Mouse (Mus musculus) hindbrain, embryonic 12.5 days (tissue): ENCODE data around the gene St6galnac3. TPM values are rescaled to one million over a fixed set of nuclear protein-coding genes. Genes with fewer than 3 reads are reported as not detected.

Experiments
- ATAC-seq: fragments of 200-750 bp; cut with Nextera tagmentation; 2 replicates; pipeline ENCODE4 v1.8.0; 2017; ENCODE audit warnings: moderate TSS enrichment; ENCODE audit not compliant: low FRiP score
- H3K27ac ChIP-seq: fragments of 300-500 bp; sonication (generic); 2 replicates; pipeline ENCODE4 v1.5.1; 2016; ENCODE audit warnings: mild to moderate bottlenecking
- H3K27me3 ChIP-seq: fragments of 300-500 bp; sonication (generic); 2 replicates; pipeline ENCODE4 v1.6.1; 2016; ENCODE audit warnings: mild to moderate bottlenecking
- H3K36me3 ChIP-seq: fragments of 300-500 bp; sonication (generic); 2 replicates; pipeline ENCODE4 v1.6.1; 2016; ENCODE audit warnings: mild to moderate bottlenecking
- H3K4me1 ChIP-seq: fragments of 300-500 bp; sonication (generic); 2 replicates; pipeline ENCODE4 v1.6.1; 2016
- H3K4me2 ChIP-seq: fragments of 300-500 bp; sonication (generic); replicated peaks from 2 replicates; pipeline ENCODE4 v1.6.1; 2016; ENCODE audit warnings: mild to moderate bottlenecking
- H3K4me3 ChIP-seq: fragments of 300-500 bp; sonication (generic); 2 replicates; pipeline ENCODE4 v1.5.1; 2016; ENCODE audit warnings: mild to moderate bottlenecking
- H3K9ac ChIP-seq: fragments of 300-500 bp; sonication (generic); 2 replicates; pipeline ENCODE4 v1.6.1; 2016; ENCODE audit warnings: mild to moderate bottlenecking, moderate library complexity
- H3K9me3 ChIP-seq: fragments of 300-500 bp; sonication (generic); replicated peaks from 2 replicates; pipeline ENCODE4 v1.6.1; 2016; ENCODE audit warnings: mild to moderate bottlenecking
- WGBS: fragments of 180-500 bp; shearing (Covaris S2); methylation state at CpG from one replicate; pipeline ENCODE4 v1.1.7; 2016; 5-methylcytosine and 5-hydroxymethylcytosine counted together
- polyA plus RNA-seq: library from polyadenylated mRNA; unstranded; fragments of >200 nt; fragmentation: Nextera tagmentation; extraction: Ambion mirVana; gene quantifications from 2 replicates; pipeline ENCODE4 v1.2.1, GENCODE M21; 2016

St6galnac3 gene
- polyA plus RNA-seq, 1 experiment from 2014 or later = 40.8 TPM

DNA sequence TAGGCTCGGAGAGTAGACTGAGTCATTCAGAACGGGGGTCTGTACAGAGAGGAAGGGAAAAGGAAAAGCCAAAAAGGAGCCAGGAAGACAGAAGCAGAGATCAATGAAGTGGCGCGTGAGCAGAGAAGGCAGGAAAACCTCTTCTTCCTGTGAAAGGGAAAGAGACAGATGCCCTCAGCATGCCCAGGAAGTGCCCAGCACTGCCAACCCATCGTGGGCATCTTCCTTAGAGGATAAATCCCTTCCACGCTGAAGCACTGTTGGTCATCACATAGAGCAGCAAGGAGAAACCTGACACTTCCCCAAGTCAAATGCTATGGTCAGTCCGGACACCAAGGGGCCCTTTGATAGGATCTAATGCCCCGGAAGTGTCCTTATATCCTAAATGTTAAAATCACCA lies 401.5 kb downstream of the St6galnac3 start:
- ATAC-seq = no peak
- WGBS = 86% methylated on average over 8 of the region's 8 CpGs
- no peaks in the 10 kb centered on the region for H3K9me3 ChIP-seq

DNA sequence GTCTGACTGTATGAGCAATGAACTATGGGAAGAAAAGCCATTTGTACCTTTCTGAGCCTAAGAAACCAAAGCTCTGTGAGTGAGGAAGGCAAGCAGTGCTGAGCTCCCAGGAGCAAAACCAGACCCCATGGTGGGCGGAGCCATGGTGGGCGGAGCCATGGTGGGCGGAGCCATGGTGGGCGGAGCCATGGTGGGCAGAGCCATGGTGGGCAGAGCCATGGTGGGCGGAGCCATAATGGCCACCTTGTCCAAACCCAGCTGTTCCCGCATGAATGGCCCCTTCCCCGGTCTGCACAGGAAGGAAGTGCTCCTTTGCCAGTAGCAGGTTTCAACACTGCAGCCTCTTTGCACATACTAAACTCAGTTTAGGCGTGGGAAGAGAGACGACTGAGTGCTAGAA lies 411.4 kb downstream of the St6galnac3 start:
- WGBS = 82% methylated on average over 9 of the region's 9 CpGs
- no peak overlapping the region for H3K27ac ChIP-seq
- H3K4me1 ChIP-seq = no peaks in the 10 kb centered on the region
- H3K9ac ChIP-seq = no peak overlapping the region
- no peaks in the 10 kb centered on the region for H3K27me3 ChIP-seq
- no peak overlapping the region for H3K4me3 ChIP-seq
- no peak for ATAC-seq
- no peaks in the 10 kb centered on the region for H3K9me3 ChIP-seq
- no peak overlapping the region for H3K4me2 ChIP-seq
- no peaks in the 10 kb centered on the region for H3K36me3 ChIP-seq

More for the DNA sequence above, 401.5 kb downstream of the St6galnac3 start:
- Histone ChIP-seq H3K36me3 (no peaks in the 10 kb centered on the region), H3K4me3 (no peak overlapping the region), H3K9ac (no peak overlapping the region), H3K4me1 (0 out of 2 replicates have a peak, but pooled peaks cover 5% of the 10 kb centered on the region), H3K27me3 (no peaks in the 10 kb centered on the region), H3K27ac (no peak overlapping the region), H3K4me2 (no peak overlapping the region)

DNA sequence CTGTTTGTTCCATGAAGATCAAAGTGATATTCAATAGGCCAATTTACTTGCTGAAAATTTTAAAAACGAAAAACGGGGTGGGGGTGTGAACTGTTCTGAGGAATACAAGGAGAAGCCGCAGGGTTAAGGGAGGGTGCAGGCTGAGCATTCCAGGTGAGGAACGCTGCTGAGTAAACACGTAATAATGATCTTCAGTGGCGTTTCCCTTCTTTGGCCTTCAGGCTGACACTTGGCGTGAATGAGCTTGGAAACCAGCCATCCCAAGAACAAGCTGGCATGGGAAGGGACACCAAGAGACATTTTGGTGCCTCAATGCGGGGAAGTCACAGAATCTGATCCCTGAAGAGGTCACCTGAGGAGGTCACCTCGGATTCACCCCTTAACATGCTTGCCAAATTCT lies 411.8 kb downstream of the St6galnac3 start:
- WGBS = 92% methylated on average over 9 of the region's 9 CpGs
- Histone ChIP-seq H3K27me3 (no peaks in the 10 kb centered on the region), H3K9me3 (no peaks in the 10 kb centered on the region), H3K27ac (no peak overlapping the region), H3K36me3 (no peaks in the 10 kb centered on the region), H3K4me3 (no peak overlapping the region), H3K9ac (no peak overlapping the region), H3K4me2 (no peak overlapping the region), H3K4me1 (no peaks in the 10 kb centered on the region)
- ATAC-seq = no peak

DNA sequence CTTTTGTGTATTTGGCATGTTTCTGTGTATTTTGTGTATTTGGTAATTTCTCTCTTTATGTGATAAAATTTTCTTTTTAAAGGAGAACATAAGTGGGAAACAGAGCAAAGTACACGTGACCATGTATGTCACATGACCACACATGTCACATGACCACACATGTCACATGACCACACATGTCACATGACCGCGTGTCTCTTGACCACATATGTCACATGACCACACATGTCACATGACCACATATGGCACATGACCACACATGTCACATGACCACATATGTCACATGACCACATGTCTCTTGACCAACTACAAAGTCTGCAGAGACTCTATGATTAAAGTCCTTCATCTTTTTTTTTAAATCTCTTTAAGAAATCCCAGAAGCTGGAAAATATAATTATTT lies 413.0 kb downstream of the St6galnac3 start:
- Histone ChIP-seq H3K4me3 (no peak overlapping the region), H3K27ac (no peak overlapping the region), H3K36me3 (no peaks in the 10 kb centered on the region), H3K9me3 (no peaks in the 10 kb centered on the region), H3K4me1 (no peaks in the 10 kb centered on the region), H3K27me3 (no peaks in the 10 kb centered on the region), H3K9ac (no peak overlapping the region), H3K4me2 (no peak overlapping the region)
- 93% methylated on average over 3 of the region's 3 CpGs for WGBS
- ATAC-seq = no peak

DNA sequence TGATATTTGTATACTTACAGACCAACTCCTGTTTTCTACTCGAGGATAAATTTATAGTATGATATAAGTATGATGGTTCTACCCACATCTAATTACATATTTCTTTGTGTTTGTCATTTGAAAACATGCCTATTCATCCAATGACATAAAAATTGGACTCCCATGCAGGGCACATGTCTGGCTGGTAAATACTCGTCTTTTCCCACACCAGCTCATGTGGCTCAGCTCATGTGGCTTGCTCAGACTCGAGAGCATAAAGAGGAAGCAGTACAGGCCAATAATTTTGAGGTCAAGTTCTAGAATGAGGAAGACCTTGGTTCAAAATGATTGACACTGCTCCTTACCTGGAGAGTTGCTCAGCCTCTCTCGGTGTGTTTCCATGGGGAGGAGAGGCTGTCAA lies 416.6 kb downstream of the St6galnac3 start:
- WGBS = 89% methylated on average over 4 of the region's 4 CpGs
- Histone ChIP-seq H3K27ac (no peak overlapping the region), H3K27me3 (no peaks in the 10 kb centered on the region), H3K9ac (no peak overlapping the region), H3K9me3 (no peaks in the 10 kb centered on the region), H3K4me3 (no peak overlapping the region), H3K4me2 (no peak overlapping the region), H3K36me3 (no peaks in the 10 kb centered on the region), H3K4me1 (0 out of 2 replicates have a peak, but pooled peaks cover 5% of the 10 kb centered on the region)
- no peak for ATAC-seq

DNA sequence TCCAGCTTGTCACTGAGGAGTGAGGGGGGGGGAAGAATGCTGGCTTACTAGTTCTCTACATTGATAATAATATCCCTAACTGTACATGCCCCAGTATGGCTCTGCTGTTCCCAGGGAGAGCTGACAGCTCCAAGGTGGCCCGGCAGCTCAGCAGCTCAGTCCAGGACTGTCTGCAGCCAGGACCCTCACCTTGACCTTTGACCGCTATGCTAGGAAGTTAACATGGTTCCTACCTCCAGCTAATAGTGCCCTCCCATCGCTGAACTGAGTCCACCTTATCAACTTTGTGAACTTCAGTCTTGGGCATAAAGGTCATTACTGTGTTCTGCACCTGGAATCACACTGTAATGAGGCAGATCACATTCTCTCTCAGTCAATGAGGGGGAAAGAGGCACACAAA lies 419.8 kb downstream of the St6galnac3 start:
- H3K27me3 ChIP-seq = no peaks in the 10 kb centered on the region
- H3K4me1 ChIP-seq = 0 out of 2 replicates have a peak, but pooled peaks cover 5% of the 10 kb centered on the region
- no peaks in the 10 kb centered on the region for H3K36me3 ChIP-seq
- ATAC-seq = no peak
- WGBS = 78% methylated on average over 3 of the region's 3 CpGs
- no peaks in the 10 kb centered on the region for H3K9me3 ChIP-seq
- H3K27ac ChIP-seq = no peak overlapping the region
- H3K4me2 ChIP-seq = no peak overlapping the region
- no peak overlapping the region for H3K4me3 ChIP-seq
- H3K9ac ChIP-seq = no peak overlapping the region

DNA sequence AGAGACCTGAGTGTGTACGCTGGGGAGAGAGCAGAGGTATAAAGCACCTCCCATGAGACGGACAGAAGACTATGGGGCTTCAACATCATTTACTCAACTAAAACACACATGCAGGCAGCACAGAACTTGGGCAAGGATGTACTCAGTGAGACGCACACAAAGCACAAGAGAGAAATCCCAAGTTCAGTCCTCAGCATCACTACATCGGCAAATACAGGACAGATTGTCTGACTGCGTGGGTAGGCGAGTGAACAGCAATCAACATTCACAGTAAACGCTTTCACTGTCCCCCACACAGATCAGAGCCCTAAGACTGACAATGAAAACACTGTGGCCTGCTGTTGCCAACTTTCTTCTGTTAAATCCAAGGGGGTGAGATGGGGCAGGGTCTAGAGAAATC lies 422.6 kb downstream of the St6galnac3 start:
- Histone ChIP-seq H3K4me2 (no peak overlapping the region), H3K36me3 (no peaks in the 10 kb centered on the region), H3K4me3 (no peak overlapping the region), H3K9ac (no peak overlapping the region), H3K27me3 (no peaks in the 10 kb centered on the region), H3K9me3 (no peaks in the 10 kb centered on the region), H3K27ac (no peak overlapping the region), H3K4me1 (0 out of 2 replicates have a peak, but pooled peaks cover 5% of the 10 kb centered on the region)
- no peak for ATAC-seq
- WGBS = 96% methylated on average over 7 of the region's 7 CpGs

DNA sequence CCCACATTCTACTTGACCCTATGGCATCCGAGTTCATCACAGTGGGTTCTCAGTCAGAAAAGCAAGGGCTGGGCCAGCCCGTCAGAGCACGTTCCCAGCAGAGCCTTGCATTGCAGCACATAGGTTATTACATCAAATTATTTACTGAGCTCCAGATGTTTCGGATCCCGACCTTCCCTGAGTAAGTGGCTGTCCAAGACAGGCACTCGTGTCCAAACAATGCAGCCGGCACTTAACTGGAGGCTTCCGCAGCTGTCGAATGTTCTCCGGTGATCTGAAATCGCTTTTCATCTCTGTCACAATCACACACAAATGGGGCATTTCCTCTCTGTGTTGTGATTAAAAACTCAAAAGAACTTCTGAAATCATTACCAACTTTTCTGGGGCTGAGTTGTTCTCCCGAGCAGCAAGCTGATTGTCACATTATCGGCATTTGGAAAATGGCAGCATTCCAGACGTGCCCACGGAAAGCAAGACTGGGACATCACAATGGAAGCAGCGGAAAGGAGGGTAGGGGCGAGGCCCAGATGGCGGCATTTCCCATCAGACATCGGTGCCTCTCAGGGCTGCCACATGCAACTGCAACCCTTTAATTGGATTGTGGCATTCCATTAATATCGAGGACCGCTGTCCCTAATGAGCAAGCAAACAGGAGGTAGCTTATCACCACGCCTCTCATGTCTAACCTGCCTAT lies 428.5 kb downstream of the St6galnac3 start:
- WGBS = 75% methylated on average over 22 of the region's 22 CpGs
- no peaks in the 10 kb centered on the region for H3K36me3 ChIP-seq
- no peak overlapping the region for H3K4me2 ChIP-seq

DNA sequence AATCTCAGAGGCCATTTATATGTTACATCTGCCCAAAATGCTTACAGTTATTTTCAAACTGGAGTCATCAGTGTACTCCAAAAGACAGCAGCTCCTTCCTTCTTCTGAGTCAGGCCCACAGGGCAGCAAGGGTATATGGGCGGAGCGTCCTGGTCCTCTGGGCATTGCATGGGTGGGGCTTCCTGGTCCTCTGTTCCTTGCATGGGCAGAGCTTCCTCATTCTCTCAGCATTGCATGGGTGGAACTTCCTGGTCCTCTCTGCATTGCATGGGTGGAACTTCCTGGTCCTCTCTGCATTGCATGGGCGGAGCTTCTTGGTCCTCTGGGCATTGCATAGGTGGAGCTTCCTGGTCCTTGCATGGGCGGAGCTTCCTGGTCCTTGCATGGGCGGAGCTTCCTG lies 432.1 kb downstream of the St6galnac3 start:
- H3K9ac ChIP-seq = no peak overlapping the region
- no peaks in the 10 kb centered on the region for H3K36me3 ChIP-seq
- H3K4me1 ChIP-seq = no peaks in the 10 kb centered on the region
- ATAC-seq = no peak
- 93% methylated on average over 5 of the region's 5 CpGs for WGBS
- H3K4me2 ChIP-seq = no peak overlapping the region
- no peak overlapping the region for H3K4me3 ChIP-seq
- no peak overlapping the region for H3K27ac ChIP-seq
- H3K27me3 ChIP-seq = no peaks in the 10 kb centered on the region
- H3K9me3 ChIP-seq = no peaks in the 10 kb centered on the region

More for the DNA sequence above, 428.5 kb downstream of the St6galnac3 start:
- ATAC-seq = 0 out of 2 replicates have a peak, but pooled peaks have one; percentile 35
- Histone ChIP-seq H3K27me3 (no peaks in the 10 kb centered on the region), H3K27ac (no peak overlapping the region), H3K9ac (no peak overlapping the region), H3K9me3 (no peaks in the 10 kb centered on the region), H3K4me1 (no peaks in the 10 kb centered on the region), H3K4me3 (no peak overlapping the region)

DNA sequence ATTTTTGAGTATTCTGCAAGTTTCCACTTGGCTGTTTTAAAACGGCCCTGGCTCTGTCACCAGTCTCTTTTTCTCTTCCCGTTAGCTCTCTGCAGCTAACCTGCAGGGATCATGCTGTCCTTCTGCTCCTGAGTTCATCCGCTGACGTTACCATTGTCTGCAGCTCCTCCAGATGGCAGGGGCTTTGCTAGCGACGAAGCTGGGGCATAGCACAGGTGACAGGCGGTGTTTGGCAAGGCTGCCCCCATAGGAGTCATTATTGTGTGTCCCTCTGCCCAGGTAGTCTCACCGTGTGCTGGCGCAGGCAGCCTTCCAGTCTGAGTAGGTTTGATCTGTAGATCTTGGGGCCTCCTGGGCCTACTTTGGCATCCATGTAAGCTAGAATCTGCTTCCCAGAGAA lies 432.6 kb downstream of the St6galnac3 start:
- Histone ChIP-seq H3K4me2 (no peak overlapping the region), H3K27ac (no peak overlapping the region), H3K9me3 (no peaks in the 10 kb centered on the region), H3K27me3 (no peaks in the 10 kb centered on the region), H3K4me1 (no peaks in the 10 kb centered on the region), H3K36me3 (no peaks in the 10 kb centered on the region), H3K4me3 (no peak overlapping the region), H3K9ac (no peak overlapping the region)
- no peak for ATAC-seq
- WGBS = 87% methylated on average over 9 of the region's 9 CpGs

DNA sequence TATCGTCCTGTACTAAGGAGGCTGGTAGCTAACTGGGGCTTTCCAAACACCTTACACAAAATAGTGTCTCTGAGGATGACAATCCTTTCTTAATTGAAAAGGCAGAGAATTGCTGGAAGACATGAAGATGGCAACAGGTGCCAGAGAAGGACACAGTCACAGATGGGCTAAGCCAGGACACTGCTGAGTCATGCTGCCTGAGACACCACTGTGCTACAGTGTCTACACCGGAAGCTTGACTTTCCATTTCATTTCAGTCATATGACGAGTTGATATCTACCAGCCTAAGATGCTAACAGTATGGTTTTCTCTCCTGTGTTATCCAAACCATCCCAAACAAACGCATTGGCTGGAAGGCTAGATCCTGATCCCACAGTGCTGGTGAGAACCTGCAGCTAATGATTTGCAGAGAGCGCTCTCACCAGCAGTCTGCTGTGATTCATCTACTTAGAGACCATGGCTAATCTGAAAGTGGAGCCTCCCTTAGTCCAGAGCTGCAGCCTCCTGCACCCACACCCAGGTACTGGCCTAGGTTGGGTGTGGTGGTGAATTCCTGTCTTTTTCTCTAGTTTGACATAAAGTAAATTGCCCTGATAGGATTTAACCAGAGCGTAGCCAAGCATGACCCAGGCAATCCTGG lies 433.4 kb downstream of the St6galnac3 start:
- no peak overlapping the region for H3K9ac ChIP-seq
- no peak overlapping the region for H3K27ac ChIP-seq
- H3K9me3 ChIP-seq = no peaks in the 10 kb centered on the region
- H3K4me1 ChIP-seq = no peaks in the 10 kb centered on the region
- no peak overlapping the region for H3K4me3 ChIP-seq
- 91% methylated on average over 6 of the region's 6 CpGs for WGBS
- no peak overlapping the region for H3K4me2 ChIP-seq
- ATAC-seq = no peak
- no peaks in the 10 kb centered on the region for H3K27me3 ChIP-seq
- H3K36me3 ChIP-seq = no peaks in the 10 kb centered on the region

DNA sequence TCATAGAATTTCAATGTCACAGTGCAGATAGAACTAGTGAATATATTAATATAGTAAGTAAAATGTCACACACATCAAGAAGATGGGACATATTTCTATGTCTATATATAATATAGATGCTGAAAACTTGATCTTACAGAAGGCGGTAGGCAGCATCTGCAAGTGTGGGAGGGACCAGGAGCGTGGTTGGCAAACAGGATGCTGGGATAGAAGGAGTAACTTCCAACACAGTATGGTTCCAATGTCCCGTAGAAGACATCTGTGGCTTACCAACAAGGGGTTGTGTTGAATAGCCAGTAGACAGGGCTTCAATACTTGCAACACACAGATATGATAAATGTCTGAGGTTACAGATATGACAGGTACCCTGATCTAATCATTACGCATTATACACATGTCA lies 435.0 kb downstream of the St6galnac3 start:
- H3K9me3 ChIP-seq = no peaks in the 10 kb centered on the region
- H3K4me2 ChIP-seq = no peak overlapping the region
- no peaks in the 10 kb centered on the region for H3K4me1 ChIP-seq
- H3K27ac ChIP-seq = no peak overlapping the region
- ATAC-seq = no peak
- H3K9ac ChIP-seq = no peak overlapping the region
- 91% methylated on average over 4 of the region's 4 CpGs for WGBS
- H3K36me3 ChIP-seq = no peaks in the 10 kb centered on the region
- H3K4me3 ChIP-seq = no peak overlapping the region
- H3K27me3 ChIP-seq = no peaks in the 10 kb centered on the region

DNA sequence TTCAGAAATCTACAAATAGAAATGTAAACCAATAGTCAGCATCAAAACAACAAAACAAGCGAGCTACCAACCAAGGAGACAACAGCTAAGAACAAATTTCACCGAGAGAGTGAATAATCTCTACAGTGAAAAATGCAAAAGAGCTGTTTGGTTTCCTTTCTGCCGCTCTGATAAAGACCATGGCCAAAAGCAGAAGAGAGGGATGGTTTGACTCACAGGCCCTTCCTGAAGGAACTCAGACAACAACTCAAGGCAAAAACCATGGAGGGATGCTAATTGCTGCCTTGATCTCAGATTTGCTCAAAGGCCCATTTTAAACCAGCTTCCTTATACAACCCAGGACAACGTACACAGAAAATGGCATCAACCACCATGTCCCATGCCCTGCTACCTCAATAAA lies 437.4 kb downstream of the St6galnac3 start:
- 95% methylated on average over 4 of the region's 4 CpGs for WGBS
- ATAC-seq = no peak

More for the DNA sequence above, 437.4 kb downstream of the St6galnac3 start:
- Histone ChIP-seq H3K4me1 (0 out of 2 replicates have a peak, but pooled peaks cover 2% of the 10 kb centered on the region), H3K27ac (no peak overlapping the region), H3K27me3 (no peaks in the 10 kb centered on the region), H3K4me2 (no peak overlapping the region), H3K36me3 (no peaks in the 10 kb centered on the region), H3K9ac (no peak overlapping the region), H3K4me3 (no peak overlapping the region), H3K9me3 (no peaks in the 10 kb centered on the region)
